23 mouse cellular contexts compared by ENCODE assay signal in genomic region chr5:52753146-52753545, GRCm38 (mm10). TPM values are rescaled to one million over a fixed set of nuclear protein-coding genes. Genes with fewer than 3 reads are reported as not detected.
DNase-seq lines count a peak whose midpoint lies in the region; TF ChIP-seq lines count a peak whose summit lies in the region.
"Had no signal": no experiment of that assay in that cellular context is flagged by ENCODE, and none has a peak within 500 bp of the region (broad histone marks: within the 10 kb centered on the region; RNA-seq: fewer than 3 reads in every experiment).

No protein-coding gene starts in this region.

- intact Hi-C loops in heart, postnatal 36 days (cut with DNase I), result no loop called here

- peak overlapping the region; percentile 69 for H3K27ac ChIP-seq in olfactory bulb, adult 2 months (ENCODE audit: insufficient read depth, low read depth, low read length)
- H3K27ac ChIP-seq: embryonic facial prominence, embryonic 10.5 days; embryonic facial prominence, embryonic 13.5 days; heart, adult 2 months; heart, embryonic 10.5 days; heart, embryonic 13.5 days; hindbrain, embryonic 12.5 days; hindbrain, embryonic 15.5 days had no signal

- H3K4me1 ChIP-seq in olfactory bulb, adult 2 months (ENCODE audit: control insufficient read depth, insufficient read depth, low read length), result peaks cover 3% of the 10 kb centered on the region; the same call in 1 of the 2 replicates
- H3K4me1 ChIP-seq: embryonic facial prominence, embryonic 10.5 days; heart, embryonic 10.5 days; hindbrain, embryonic 12.5 days; hindbrain, embryonic 15.5 days had no signal

- DNase-seq in heart, adult 11 months, result peak; percentile 18
- DNase-seq in heart, postnatal 36 days, result no peak
- peak; percentile 17 for DNase-seq in lung, postnatal 25 days (ENCODE audit: low spot score)
- no peak for DNase-seq in lung, postnatal 14 days
- no peak for DNase-seq in cerebellum, postnatal 4 days (ENCODE audit: low spot score in 2 of 2)
- DNase-seq: adrenal gland, postnatal 10 days; cerebellum, adult 11 months; cerebellum, adult 2 months; cerebellum, adult 9-11 months; cerebellum, postnatal 25 days; embryo, embryonic 11 days; forebrain, postnatal 0 days; gastrocnemius, postnatal 25 days; heart, adult 2 months; heart, postnatal 14 days had no signal

- no peak for TF ChIP-seq POLR2A in olfactory bulb, adult 2 months (IDR thresholded peaks at IDR 0.05; ENCODE audit: insufficient read depth, low read depth, low read length)

- no peak for TF ChIP-seq CTCF in olfactory bulb, adult 2 months (IDR thresholded peaks at IDR 0.05; ENCODE audit: insufficient read depth, low read depth, low read length)

- 67% methylated on average over 9 of the region's 9 CpGs for WGBS in olfactory bulb, adult 2 months

- H3K4me3 ChIP-seq in olfactory bulb, adult 2 months (ENCODE audit: insufficient read depth, low read depth, low read length), result no peak overlapping the region
- H3K4me3 ChIP-seq: embryonic facial prominence, embryonic 10.5 days; embryonic facial prominence, embryonic 13.5 days; erythroblast, embryonic 14.5 days; heart, adult 2 months; heart, embryonic 10.5 days; heart, embryonic 13.5 days; hindbrain, embryonic 12.5 days; hindbrain, embryonic 15.5 days had no signal

RNA-seq across cellular contexts. Expression of gene Pi4k2b, which starts 11.8 kb away (rescaled TPM):
- total RNA-seq in heart, postnatal 36 days (2021), result 1 to 10 TPM; 2.6 to 2.7 TPM
- not detected in 2 replicates for polyA plus RNA-seq in olfactory bulb, adult 2 months (2012; ENCODE audit: insufficient read depth, insufficient read length, low replicate concordance, missing spikeins)

RNA-seq across cellular contexts. Expression of gene Zcchc4, which starts 22.1 kb away (rescaled TPM):
- total RNA-seq in heart, postnatal 36 days (2021), result 1 to 10 TPM; 5.2 to 5.6 TPM
- polyA plus RNA-seq in olfactory bulb, adult 2 months (2012; ENCODE audit: insufficient read depth, insufficient read length, low replicate concordance, missing spikeins), result not detected in 2 replicates

Comparison
In these comparisons a context has a peak if more than half of its experiments do, and no peak if none do; other contexts are left out.
1. DNase-seq: peak in heart, adult 11 months (single experiment) and lung, postnatal 25 days (single experiment); none in heart, postnatal 36 days (0 of 2), lung, postnatal 14 days (single experiment) and cerebellum, postnatal 4 days (0 of 2).